Mouse (Mus musculus): ENCODE data around the gene Olfr469. TPM values are rescaled to one million over a fixed set of nuclear protein-coding genes. Genes with fewer than 3 reads are reported as not detected.
"Not testable (repeated sequence)": the region's sequence is repeated elsewhere in the genome, so short reads cannot be mapped to it uniquely, and the experiment has no call there.

Olfr469 gene
- not detected in 2 replicates for polyA plus RNA-seq (2012; rRNA removed)

DNA sequence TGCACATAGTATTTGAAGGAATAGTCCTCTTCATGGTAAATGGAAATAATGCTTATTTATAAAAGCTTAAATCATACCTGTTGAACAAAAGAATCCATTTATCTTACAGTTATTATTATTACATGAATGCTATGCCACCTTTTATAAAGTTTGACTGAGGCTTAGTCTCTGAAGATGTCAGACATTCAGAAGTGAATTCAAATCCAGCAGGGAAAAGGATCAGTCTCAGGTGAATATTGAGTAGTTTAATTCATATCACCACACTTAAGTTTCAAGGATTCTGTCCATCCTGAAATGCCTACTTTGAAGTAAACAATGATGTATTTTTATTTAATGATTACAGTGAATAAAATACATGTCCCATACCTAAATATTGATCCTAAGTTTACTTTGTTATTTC lies at the start of gene Olfr469:
Olfr469 (minus strand) TSS at position 101 of the 400 bp plus-strand sequence.
- not testable (repeated sequence) for H3K4me3 ChIP-seq (ENCODE audit: control insufficient read depth, low read depth, low read length); H3K36me3 ChIP-seq (ENCODE audit: control insufficient read depth, insufficient read depth, low read length); H3K27ac ChIP-seq (ENCODE audit: control insufficient read depth, insufficient read depth, low read depth, low read length); H3K27me3 ChIP-seq (ENCODE audit: control insufficient read depth, insufficient read depth, low read length); H3K4me1 ChIP-seq (ENCODE audit: control insufficient read depth, insufficient read depth, low read length)

DNA sequence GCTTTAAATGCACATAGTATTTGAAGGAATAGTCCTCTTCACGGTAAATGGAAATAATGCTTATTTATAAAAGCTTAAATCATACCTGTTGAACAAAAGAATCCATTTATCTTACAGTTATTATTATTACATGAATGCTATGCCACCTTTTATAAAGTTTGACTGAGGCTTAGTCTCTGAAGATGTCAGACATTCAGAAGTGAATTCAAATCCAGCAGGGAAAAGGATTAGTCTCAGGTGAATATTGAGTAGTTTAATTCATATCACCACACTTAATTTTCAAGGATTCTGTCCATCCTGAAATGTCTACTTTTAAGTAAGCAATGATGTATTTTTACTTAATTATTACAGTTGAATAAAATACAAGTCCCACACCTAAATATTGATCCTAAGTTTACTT lies 22.0 kb upstream of the Olfr469 start, which contains the start of gene Olfr470:
Olfr470 (minus strand) TSS at position 101 of the 400 bp plus-strand sequence.
- H3K4me1 ChIP-seq (ENCODE audit: control insufficient read depth, insufficient read depth, low read length); H3K36me3 ChIP-seq (ENCODE audit: control insufficient read depth, insufficient read depth, low read length); H3K27me3 ChIP-seq (ENCODE audit: control insufficient read depth, insufficient read depth, low read length); H3K4me3 ChIP-seq (ENCODE audit: control insufficient read depth, low read depth, low read length); H3K27ac ChIP-seq (ENCODE audit: control insufficient read depth, insufficient read depth, low read depth, low read length): not testable (repeated sequence)

DNA sequence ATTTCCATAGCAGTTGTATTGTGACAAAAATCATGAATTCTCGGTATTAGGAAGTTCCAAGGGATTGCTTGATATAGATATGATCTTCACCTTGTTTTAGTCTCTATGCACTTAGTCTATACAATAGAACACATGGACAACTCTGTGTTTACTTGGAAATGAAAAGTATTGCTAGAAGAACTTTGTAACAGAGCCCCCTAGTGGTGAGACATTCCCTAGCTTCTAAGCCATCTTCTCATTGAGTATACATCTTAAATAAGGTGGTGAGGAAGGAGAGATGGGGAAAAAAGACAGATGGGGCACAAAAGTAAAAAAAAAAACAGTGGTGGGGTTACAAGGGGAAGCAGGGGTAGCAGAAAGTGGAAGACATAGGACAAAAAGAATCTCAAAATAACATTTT lies 16.4 kb upstream of the Olfr469 start:
- Histone ChIP-seq H3K27me3 (ENCODE audit: control insufficient read depth, insufficient read depth, low read length) (no peaks in the 10 kb centered on the region), H3K27ac (ENCODE audit: control insufficient read depth, insufficient read depth, low read depth, low read length) (no peak overlapping the region), H3K4me3 (ENCODE audit: control insufficient read depth, low read depth, low read length) (no peak overlapping the region), H3K36me3 (ENCODE audit: control insufficient read depth, insufficient read depth, low read length) (no peaks in the 10 kb centered on the region), H3K4me1 (ENCODE audit: control insufficient read depth, insufficient read depth, low read length) (no peaks in the 10 kb centered on the region)
- TF ChIP-seq CTCF (IDR thresholded peaks at IDR 0.05; ENCODE audit: control insufficient read depth, insufficient read depth, insufficient replicate concordance, low read depth, low read length) (no peak), POLR2A (IDR thresholded peaks at IDR 0.05; ENCODE audit: control insufficient read depth, low read depth, low read length) (no peak)

DNA sequence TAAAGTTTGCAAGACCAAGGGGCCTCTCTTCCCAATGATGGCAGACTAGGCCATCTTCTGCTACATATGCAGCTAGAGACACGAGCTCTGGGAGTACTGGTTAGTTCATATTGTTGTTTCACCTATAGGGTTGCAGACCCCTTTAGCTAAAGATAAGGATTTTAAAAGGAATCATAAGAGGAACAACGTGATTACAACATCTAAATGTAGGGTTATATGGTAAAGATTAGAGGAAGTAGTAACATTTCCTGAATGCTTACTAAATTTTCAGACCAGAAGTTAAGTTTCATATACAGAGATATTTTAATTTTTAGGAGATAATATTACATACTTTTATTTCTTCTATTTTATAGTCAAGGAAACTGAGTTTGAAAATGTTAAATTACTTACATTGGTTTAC lies 1.5 kb downstream of the Olfr469 start:
- not testable (repeated sequence) for H3K27ac ChIP-seq (ENCODE audit: control insufficient read depth, insufficient read depth, low read depth, low read length); H3K36me3 ChIP-seq (ENCODE audit: control insufficient read depth, insufficient read depth, low read length); H3K4me3 ChIP-seq (ENCODE audit: control insufficient read depth, low read depth, low read length); H3K4me1 ChIP-seq (ENCODE audit: control insufficient read depth, insufficient read depth, low read length); H3K27me3 ChIP-seq (ENCODE audit: control insufficient read depth, insufficient read depth, low read length)

DNA sequence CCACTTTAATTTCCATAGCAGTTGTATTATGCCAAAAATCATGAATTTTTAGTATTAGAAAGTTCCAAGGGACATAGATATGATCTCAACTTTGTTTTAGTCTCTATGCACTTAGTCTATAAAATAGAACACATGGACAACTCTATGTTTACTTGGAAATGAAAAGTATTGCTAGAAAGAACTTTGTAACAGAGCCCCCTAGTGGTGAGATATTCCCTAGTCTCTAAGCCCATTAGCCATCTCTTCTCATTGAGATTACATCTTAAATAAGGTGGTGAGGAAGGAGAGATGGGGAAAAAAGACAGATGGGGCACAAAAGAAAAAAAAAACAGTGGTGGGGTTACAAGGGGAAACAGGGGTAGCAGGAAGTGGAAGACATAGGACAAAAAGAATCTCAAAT lies 5.9 kb downstream of the Olfr469 start:
- Histone ChIP-seq H3K4me3 (ENCODE audit: control insufficient read depth, low read depth, low read length) (no peak overlapping the region), H3K36me3 (ENCODE audit: control insufficient read depth, insufficient read depth, low read length) (no peaks in the 10 kb centered on the region), H3K4me1 (ENCODE audit: control insufficient read depth, insufficient read depth, low read length) (no peaks in the 10 kb centered on the region), H3K27me3 (ENCODE audit: control insufficient read depth, insufficient read depth, low read length) (no peaks in the 10 kb centered on the region), H3K27ac (ENCODE audit: control insufficient read depth, insufficient read depth, low read depth, low read length) (no peak overlapping the region)
- TF ChIP-seq CTCF (IDR thresholded peaks at IDR 0.05; ENCODE audit: control insufficient read depth, insufficient read depth, insufficient replicate concordance, low read depth, low read length) (no peak), POLR2A (IDR thresholded peaks at IDR 0.05; ENCODE audit: control insufficient read depth, low read depth, low read length) (no peak)

DNA sequence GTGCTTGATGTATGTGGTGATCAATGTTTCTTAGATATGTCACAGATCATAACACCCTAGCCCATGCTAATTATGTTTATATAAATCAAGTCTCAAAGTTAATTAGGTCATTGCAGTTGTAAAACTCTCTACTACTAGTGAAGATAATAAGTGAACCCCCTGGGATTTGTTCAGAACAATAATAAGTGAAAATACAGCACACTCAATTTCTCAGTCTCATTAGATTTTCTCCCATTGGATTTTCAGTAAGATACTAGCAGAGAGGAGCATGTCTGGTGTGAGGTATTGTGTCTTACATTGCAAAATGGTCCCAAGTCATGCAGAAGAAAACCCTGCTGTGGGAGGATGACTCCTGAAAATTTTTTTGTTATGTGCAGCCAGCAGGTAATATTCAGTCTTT lies 13.4 kb downstream of the Olfr469 start, which contains the start of gene Olfr467:
Olfr467 (plus strand) TSS at position 301 of the 400 bp plus-strand sequence.
- Histone ChIP-seq H3K4me3 (ENCODE audit: control insufficient read depth, low read depth, low read length) (no peak within 1 kb of the TSS), H3K4me1 (ENCODE audit: control insufficient read depth, insufficient read depth, low read length) (no peaks in the 10 kb centered on the region), H3K27ac (ENCODE audit: control insufficient read depth, insufficient read depth, low read depth, low read length) (no peak within 1 kb of the TSS), H3K36me3 (ENCODE audit: control insufficient read depth, insufficient read depth, low read length) (no peaks in the 10 kb centered on the region), H3K27me3 (ENCODE audit: control insufficient read depth, insufficient read depth, low read length) (no peaks in the 10 kb centered on the region)
- TF ChIP-seq POLR2A (IDR thresholded peaks at IDR 0.05; ENCODE audit: control insufficient read depth, low read depth, low read length): no peak
- no peak for TF ChIP-seq CTCF (IDR thresholded peaks at IDR 0.05; ENCODE audit: control insufficient read depth, insufficient read depth, insufficient replicate concordance, low read depth, low read length)

DNA sequence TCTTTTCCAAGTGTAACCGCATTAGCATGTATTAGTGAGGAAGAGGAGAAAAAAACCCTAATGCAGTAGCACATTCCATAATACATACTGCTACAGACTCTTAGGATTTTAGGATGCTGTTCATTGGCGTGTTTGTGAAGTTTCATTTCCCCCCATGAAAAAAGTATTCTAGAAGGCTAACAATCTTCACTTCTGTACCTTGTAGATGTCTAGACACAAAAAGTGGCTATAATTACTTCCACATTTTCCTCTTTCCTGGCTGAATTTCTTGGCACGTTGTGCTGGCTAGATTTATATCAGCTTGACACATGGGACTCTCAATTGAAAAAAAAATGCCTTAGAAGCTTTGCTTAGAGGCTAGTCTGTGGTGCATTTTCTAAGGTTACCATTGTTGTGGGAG lies 23.2 kb downstream of the Olfr469 start:
- no peaks in the 10 kb centered on the region for H3K4me1 ChIP-seq (ENCODE audit: control insufficient read depth, insufficient read depth, low read length)
- H3K36me3 ChIP-seq (ENCODE audit: control insufficient read depth, insufficient read depth, low read length): no peaks in the 10 kb centered on the region
- no peak for TF ChIP-seq POLR2A (IDR thresholded peaks at IDR 0.05; ENCODE audit: control insufficient read depth, low read depth, low read length)
- no peak for TF ChIP-seq CTCF (IDR thresholded peaks at IDR 0.05; ENCODE audit: control insufficient read depth, insufficient read depth, insufficient replicate concordance, low read depth, low read length)
- no peak overlapping the region for H3K27ac ChIP-seq (ENCODE audit: control insufficient read depth, insufficient read depth, low read depth, low read length)
- no peak overlapping the region for H3K4me3 ChIP-seq (ENCODE audit: control insufficient read depth, low read depth, low read length)
- no peaks in the 10 kb centered on the region for H3K27me3 ChIP-seq (ENCODE audit: control insufficient read depth, insufficient read depth, low read length)

DNA sequence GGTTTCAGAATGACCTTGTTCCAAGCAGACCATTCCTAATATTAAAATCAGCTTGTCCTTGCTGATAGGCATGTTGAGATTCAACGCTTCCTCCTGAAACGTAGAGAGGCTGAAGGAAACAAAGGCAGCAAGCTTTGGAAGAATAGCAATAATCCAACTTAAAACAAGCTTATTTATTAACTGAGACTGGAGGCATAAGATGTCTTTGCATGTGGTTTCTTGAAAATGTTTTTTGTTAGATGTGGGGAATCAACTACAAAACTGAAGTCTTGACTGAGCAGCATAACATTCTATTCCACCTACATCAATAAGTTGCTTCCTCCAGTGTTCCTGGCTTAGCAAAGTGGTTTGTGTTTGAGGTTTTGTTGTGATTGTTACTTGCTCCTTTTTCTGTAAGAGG lies 24.2 kb downstream of the Olfr469 start, which contains the start of gene Ovch2:
Ovch2 (minus strand) TSS at position 101 of the 400 bp plus-strand sequence.
- no peaks in the 10 kb centered on the region for H3K36me3 ChIP-seq (ENCODE audit: control insufficient read depth, insufficient read depth, low read length)
- TF ChIP-seq POLR2A (IDR thresholded peaks at IDR 0.05; ENCODE audit: control insufficient read depth, low read depth, low read length) (no peak), CTCF (IDR thresholded peaks at IDR 0.05; ENCODE audit: control insufficient read depth, insufficient read depth, insufficient replicate concordance, low read depth, low read length) (no peak)
- H3K4me3 ChIP-seq (ENCODE audit: control insufficient read depth, low read depth, low read length): no peak within 1 kb of the TSS
- no peak within 1 kb of the TSS for H3K27ac ChIP-seq (ENCODE audit: control insufficient read depth, insufficient read depth, low read depth, low read length)
- H3K27me3 ChIP-seq (ENCODE audit: control insufficient read depth, insufficient read depth, low read length): no peaks in the 10 kb centered on the region
- no peaks in the 10 kb centered on the region for H3K4me1 ChIP-seq (ENCODE audit: control insufficient read depth, insufficient read depth, low read length)
